Mouse (Mus musculus) thymus, postnatal 25 days (tissue): ENCODE measurements around the gene Stx1a.

ENCODE experiments used
- DNase-seq: peaks from one replicate; pipeline ENCODE4 v3.0.0; 2022

Stx1a gene

DNA sequence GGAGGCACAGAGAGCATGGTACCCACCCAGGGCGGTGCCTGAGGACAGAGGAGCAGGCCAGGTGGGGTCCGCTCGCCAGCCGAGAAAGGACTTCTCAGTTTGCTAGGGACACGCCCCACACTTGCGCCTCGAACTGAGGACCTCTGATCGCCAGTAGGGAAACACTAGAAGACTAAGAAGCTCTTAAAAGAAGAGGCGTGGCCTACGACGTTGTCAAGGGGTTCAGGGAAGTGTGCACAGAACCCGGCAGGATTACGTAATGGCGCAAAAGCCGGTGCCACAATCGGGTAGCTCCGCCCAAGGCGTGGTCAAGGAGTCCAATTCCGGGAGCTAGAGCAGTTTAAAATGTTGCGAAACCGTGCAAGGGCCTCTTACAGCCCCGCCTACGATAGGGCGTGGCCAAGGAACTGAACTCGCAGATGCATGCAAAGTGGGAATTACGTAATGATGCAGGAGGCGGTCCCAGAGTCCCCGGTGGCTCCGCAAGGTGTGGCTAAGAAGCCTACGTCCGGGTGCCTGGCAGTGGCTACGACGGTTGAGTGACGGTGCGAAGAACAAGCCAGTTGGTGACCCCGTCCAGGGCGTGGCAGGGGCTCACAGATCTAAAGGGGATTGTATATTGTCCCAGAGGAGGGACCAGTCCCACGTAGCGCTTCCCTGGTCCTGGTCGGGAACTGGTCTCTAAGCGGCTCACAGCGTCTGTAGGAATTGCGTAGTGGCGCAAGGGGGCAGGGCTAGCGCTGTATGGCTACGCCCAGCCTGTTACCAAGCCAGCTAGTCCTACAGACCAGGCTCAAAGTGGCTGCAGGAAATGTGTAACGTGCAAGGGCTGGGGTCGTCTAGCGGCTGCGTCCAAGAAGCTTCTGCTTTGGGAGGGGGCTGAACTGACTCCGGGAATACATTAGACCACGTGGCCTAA lies 14.4 kb upstream of the Stx1a start, which contains the start of gene Abhd11:
Gene Abhd11, plus strand, starts transcription at position 482 of the 919 bp plus-strand sequence.
- peak; percentile 99 for DNase-seq

DNA sequence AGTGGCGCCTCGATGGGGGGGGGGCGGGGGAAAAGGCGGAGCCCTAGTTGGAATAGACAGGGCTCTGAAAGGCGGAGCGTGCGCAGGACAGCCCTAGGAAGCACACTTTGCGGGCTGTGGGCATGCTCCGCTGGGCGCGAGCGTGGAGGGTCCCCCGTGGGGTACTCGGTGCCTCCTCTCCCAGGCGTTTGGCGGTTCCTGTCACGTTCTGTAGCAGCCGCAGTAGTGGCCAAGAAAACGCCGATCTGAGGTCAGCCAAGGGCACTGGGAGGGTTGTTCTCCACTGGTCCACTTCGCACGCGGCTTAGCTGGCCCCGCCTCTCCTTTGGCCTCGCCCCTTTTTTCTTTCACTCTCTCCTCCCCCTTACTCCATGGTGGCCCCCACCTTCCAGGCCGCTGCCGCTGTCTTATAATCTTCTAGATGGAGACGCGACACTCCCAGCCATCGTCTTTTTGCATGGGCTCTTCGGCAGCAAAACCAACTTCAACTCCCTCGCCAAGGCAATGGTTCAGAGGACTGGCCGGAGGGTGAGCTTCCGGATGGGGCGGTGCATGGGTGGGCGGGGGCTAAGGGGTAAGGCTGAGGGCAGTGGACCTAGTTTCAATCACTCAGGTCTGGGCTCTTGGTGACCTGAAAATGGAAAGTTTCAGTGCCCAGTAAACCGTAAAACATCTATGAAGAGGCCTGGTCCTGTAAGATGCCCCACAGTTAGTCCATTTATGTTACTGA lies 13.5 kb upstream of the Stx1a start:
- peak; percentile 86 for DNase-seq

DNA sequence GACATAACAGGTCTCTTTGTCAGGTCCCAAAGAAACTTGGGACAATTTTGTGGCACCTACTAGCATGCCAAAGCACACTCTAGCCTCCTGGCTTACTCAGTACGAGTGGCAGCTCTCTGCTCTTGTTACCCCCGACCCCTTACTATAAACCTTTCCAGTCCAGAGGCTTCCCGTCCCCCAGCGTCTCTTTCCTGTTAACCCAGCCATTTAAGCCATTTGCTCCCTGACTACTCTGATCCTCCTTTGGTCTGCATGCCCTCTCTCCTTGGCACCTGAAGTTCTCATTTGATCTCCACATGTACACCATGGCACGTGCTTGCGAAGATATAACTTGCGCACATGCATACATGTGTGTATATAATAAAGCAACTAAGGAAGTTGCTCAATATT lies 13.0 kb upstream of the Stx1a start:
- no peak for DNase-seq

DNA sequence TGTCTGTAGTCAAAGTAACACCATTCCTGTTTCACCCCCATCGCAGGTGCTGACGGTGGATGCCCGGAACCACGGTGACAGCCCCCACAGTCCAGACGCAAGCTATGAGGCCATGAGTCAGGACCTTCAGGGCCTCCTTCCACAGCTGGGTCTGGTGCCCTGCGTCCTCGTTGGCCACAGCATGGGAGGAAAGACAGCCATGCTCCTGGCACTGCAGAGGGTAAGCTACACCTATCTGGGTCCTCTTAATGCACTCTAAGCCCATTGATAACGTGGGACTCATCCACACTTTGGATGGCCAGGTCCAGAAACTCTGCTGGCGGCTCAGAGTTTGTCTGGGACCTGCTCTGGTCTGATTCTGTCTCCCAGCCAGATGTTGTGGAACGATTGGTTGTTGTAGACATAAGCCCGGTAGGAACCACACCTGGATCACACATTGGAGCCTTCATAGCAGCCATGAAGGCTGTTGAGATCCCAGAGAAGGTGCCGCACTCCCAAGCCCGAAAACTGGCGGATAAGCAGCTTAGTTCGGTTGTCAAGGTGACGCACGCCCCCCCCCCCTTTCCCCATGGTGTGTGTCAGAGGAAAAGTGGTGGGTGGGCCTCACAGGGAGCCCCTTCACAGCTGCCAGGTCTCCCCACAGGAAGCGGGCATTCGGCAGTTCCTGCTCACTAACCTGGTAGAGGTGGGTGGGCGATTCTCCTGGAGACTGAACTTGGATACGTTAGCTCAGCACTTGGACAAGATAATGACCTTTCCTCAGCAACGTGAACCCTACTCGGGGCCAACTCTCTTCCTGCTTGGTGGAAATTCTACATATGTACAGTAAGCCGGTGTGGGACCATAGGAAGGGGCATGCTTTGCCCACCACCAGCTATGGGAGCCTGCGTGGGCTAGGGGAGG lies 12.2 kb upstream of the Stx1a start:
- no peak for DNase-seq

DNA sequence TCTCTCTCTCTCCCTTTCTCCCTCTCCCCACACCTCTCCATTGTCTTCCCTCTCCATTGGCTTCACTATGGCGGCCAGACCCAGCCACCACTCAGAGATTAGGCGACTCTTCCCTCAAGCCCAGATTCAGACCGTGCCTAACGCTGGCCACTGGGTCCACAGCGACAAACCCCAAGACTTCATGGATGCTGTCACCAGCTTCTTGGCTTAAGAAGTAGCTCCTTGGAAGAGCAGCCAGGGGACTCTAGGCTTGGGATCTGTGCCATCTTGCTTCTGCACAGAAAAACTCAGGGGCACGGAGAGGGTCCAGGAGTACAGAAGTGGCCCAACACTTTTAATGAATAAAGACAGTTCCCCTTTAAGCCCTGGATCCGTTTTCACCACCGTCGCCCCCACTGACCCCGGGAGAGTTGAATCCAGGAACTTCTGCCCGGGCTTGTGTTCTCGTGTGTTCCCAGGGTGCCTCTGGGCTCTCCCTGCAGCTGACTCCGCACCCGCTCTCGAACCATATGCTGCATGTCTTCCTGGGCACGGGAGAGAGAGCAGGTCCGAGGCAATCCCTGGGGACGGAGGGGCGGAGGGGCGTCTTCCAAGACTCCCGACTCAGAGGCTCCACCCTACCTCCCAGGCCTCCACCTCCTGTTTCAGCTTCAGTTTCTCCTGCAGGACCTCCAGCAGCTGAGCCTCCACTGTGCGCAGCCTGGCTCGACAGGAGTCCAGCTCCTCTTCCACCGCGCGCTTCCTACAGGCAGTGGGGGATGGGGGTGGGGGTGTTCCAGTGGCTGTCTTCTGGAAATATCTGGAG lies 11.3 kb upstream of the Stx1a start:
- DNase-seq, result no peak

DNA sequence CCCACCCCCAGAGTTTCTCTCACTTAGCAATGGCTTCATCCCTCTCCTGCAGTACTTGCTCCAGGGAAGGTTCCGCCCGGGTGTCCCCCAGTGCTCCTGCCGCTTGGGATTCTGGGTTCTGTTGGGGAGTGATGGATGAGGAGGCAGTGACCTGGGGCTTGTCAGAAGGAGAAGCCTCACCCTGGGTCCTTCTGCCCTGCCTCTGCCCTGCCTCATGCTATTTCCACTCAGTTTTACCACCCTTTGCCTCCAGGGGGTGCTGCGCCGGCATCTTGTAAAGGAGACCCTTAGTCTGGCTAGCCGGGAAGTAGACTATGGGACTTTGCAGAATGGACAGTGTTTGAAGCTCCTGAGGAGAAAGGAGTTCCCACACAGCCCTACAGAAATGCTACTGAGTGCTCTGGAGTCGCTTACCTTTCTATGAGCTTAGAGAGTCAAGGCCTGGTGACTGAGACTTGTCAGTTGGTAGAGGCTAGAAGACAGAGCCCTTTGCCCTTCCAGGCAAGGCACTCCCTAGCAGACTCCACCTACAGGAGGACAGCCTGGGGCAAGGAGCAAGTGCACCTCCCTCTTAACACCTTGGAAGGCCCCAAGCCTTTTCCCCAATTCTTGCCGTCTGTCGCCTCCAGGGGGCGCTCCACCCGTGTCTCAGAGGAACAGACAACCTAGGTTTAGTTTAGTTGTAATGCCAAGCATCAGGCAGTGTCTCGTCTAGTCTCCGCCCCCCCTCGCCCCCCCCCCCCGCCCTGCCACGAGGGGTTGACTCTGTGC lies 10.4 kb upstream of the Stx1a start:
- DNase-seq, result peak; percentile 85

DNA sequence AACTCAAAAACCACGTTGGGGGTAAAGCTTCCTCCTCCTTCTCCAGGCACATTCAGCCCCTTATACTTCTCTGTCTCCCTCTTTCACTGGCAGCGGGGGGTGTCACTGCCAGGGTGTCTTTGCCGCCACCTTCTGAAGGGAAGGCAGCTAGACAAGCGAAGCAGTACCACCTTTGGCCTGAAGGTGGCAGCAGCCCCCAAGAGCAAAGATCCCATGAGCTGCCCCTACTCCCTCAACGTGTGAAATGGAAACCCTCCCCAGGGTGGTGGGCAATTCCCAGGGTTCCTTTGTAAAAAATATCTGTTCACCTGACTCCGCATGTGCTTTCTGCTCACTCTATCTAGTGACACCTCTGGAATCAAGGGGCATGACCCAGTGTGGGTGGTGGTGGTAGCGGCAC lies 7.8 kb upstream of the Stx1a start:
- DNase-seq, result peak; percentile 88

DNA sequence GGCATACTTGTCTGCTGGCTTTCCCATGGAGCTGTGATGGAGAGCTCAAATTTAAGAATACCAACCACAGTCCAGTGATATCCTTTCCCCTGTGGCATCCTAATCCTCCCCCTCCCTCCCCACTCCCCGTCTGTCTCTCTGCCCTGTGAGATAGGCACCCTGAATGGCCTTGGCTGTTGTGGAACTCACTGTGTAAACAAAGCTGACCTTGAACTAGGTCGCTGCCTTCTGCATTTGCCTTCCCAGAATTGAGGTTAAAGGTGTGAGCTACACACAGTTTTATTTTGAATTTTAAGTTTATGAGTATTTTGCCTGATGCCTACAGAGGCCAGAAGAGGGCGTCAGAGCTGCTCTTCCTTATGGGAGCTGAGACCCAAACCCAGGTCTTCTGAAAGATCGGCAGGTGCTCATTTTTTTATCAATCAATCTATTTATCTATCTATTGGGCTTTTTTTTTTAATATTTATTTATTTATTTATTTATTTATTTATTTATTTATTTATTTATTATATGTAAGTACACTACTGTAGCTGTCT lies 7.0 kb upstream of the Stx1a start:
- DNase-seq, result no peak

DNA sequence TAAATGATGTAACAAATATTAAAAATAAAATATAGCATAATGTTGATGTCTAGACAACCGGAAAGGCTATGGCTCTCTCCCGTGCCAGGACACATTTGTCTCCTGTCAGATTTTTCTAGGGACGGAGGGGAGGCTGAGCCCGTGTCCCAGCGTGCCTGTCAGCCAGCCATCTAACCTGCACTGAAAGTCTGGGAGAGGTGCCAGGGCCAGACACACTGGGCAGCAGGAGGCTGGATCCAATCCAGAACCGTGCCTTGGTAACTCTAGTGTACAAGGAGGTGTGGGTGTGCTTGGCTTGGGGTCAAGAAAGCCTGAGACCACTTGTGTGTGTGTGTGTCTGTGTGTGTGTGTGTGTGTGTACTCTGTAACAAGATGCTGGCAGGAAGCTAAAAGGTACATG lies 1.5 kb upstream of the Stx1a start:
- DNase-seq, result no peak

DNA sequence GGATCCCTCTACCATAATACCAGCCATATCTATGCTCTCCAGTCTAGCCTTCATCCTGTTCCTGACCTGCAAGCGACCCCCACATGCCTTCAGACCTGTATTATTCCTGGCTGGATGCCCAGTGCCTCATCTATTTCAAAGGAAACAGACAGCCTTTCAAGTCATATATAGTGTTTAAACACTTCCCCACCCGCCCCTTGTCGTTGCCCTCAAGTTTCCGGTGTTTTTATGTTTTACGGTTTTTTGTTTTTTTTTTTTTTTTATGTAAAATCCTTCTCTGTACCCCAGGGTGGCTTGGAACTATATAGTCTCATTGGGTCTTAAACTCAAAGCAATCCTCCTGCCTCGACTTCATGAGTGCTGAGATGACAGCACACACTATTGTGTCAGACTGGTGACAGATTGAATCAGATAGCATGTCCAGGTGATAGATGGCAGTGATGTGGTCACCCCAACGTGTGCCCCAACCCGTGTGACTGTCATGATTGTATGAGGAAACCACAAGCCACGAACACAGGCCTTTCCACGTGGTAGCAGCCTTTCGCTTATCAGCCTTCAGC lies 1.5 kb downstream of the Stx1a start:
- peak; percentile 38 for DNase-seq

DNA sequence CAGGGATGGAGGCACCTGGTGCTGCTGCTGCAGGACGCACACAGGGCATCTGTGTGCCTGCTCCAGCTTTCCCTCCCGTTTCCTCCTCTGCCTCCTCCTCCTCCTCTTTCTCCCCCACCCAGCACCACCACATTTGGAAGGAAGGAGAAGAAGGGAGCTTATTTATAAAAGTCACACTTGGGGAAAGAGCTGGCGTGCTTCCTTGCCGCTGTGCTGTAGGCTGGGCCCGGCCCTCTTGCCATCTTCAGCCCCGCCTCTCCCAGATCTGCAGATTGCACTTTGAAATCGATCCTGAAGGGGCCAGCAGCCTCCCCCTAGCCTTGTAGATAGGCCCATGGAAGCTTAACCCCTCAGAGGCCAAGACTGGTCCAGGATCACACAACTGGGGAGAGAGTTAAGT lies 2.6 kb downstream of the Stx1a start:
- DNase-seq, result no peak

DNA sequence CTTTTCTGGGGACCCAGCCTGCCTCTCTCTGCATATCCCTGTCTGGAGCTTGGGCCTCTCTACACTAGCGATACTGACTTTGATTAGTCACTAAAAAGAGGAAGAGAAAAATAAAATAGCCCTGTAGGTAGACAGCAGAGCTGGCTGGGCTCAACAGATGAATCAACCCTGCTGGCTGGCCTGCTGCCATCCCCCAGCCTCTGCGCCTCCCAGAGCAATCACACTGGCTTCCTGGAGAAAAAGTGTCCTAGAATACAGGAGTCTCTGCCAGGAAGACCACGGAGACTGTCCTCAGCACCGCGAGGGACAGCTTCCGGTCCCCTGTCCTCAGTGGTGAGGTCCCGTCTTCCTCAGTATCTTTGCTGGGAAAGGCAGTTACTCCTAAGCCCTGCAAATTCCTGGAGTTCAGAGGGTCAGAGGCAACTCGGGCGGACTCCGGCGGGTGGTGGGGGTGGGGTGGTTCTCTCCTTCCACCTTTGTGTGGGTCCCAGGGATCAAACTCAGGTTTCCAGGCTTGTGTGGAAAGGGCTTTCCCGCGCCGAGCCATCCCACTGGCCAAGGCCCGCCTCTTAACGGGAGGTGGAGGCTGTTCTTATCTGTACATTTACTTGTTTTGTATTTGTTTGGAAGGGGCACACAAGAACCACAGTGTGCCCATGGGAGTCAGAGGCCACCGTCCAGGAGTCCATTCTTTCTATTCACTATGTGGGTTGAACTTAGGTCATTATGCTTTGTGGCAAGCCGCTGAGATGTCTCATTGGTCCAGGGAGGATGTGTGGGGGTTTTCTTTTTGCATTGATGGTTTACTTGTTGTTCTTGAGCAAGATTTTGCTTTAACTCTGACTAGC lies 5.9 kb downstream of the Stx1a start:
- DNase-seq, result no peak

DNA sequence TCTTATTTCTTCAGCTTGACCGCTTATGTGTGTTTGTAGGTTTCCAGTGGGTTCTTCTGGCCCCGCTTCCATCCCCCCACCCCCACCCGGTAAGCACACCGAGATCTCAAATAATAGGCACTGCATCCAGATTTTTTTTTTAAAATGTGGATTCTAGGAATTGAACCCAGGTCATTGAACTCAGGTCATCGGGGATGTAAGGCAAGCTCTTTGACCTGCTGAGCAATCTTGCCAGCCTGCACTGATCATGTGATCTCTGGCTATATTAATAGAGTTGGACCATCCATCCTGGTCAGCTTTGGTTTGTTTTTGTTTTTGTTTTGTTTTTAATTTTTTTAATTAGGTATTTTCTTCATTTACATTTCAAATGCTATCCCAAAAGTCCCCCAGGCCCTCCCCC lies 9.3 kb downstream of the Stx1a start:
- DNase-seq, result no peak

DNA sequence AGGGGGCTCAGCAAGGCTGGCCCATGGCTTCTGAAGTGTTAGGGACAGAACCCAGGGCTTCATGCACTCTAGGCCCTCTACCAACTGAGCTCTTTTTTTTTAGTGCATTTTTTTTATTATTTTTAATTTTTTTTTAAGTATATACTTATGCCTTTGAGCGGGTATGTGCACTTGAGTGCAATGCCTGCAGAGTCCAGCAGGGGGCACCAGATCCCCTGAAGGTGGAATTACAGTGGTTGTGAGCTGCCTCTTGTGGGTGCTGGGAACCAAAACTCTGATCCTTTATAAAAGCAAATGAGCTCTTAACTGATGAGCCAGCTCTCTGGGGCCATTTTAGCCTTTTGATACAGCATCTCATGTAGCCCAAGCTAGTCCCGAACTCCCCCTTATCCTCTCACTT lies 11.3 kb downstream of the Stx1a start:
- no peak for DNase-seq

DNA sequence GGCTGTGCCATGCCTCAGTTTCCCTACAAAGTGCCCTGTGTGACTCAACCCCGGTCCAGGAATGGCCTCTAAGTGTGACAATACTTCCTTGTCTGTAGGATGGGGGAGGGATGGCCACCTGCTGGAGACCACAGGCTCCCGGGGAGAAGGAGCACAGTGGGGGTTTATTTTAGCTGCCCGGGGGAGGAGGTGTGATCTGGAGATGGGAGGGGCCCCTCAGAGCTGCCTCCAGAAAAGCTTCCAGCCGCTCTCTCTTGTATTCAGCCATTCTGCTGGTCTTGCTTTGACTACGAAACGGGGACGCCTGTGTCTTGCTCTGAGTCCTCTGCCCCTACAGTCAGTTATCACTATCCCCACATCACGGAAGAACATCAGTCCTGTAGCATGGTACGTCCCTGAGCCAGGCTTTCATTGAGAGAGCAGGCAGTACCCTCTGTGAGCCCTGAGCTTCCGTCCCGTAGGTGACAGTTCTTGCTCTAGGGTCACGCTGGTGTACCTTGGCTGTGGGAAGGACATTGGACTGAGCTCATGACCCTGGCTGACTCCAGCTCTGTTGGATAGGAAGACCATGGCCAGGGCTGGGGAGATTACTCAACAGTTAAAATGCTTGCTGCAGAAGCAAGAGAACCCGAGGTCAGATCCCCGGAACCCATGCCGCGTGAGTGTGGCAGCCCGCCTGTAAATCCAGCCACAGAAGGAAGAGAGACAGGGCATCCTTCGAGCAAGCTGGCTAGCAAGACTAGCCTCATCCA lies 12.5 kb downstream of the Stx1a start:
- DNase-seq, result no peak

DNA sequence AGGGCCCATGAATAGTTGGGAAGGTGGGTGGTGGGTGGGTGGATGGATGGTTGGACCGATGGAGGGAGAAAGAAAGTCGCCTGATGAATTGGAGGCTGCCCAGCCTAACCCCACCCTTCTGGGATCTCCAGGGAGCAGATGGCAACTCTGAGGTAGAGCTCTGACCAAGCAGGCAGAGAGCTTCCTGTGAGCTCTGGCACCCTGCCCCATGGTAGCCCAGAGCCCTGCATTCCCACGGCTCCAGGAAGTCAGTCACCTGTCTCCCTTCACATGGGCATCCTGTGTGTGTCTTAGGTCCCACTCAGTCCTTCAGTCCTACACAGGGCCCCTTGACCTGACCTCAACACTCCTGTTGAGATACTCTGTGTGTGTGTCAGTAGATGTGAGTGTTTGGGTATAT lies 14.7 kb downstream of the Stx1a start:
- DNase-seq, result no peak

DNA sequence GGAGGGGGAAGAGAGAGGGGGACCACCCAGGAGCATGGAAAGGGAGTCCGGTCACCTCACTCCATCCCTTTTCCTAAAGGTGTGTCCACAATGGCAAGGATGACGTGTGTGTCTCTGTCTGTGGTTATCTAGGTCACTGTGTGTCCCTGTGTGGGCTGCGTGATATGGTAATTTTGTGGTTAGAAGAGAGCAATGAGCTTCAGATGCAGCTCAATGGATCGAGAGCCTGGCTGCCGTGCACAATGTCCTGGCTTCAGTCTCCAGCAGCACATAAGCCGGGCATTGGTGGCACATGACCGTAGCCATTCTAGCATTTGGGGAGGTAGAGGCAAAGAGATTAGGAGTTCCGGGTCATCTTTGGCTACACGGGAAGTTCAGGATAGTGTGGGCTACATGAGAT lies 16.3 kb downstream of the Stx1a start:
- no peak for DNase-seq

DNA sequence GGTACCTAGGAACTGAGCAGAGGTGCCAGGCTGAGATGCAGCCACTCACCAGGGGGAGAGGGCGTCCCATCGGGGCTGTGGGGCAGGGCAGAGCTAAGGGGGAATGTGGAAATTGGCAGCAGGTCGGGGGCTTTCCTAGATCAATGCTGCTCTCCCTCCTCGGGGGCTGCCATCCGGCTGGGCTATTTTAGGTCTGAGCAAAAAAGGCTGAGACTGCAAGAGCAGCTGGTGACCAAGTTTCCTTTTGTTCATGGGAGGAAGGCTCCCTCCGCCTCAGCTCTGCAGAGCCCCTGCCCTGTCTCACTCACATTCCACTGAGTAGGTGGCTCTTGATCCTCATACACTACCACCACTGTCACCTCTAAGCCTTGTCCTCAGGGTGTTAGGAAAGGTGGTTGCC lies 16.8 kb downstream of the Stx1a start:
- DNase-seq, result no peak

DNA sequence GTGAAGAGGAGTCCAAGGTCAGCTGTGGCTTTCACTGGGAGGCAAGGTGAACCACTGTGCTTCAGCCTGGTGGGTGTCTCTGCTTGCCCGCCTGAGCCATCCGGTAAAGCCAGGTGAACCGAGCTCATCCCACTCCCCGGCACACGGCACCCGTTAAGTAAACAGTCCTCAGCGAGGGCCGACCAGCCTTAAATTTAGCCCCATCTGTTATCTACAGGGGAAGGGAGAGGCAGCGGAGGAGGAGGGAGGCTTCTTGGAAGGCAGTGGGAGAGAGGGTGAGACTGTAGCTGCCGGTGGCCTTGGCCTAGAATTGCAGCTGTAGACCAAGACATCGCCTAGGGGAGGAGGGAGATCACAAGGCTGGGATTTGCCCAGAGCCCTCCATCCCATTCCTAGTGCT lies 17.5 kb downstream of the Stx1a start:
- no peak for DNase-seq
